Mouse (Mus musculus): ENCODE measurements around the gene Pold2.

DNA sequence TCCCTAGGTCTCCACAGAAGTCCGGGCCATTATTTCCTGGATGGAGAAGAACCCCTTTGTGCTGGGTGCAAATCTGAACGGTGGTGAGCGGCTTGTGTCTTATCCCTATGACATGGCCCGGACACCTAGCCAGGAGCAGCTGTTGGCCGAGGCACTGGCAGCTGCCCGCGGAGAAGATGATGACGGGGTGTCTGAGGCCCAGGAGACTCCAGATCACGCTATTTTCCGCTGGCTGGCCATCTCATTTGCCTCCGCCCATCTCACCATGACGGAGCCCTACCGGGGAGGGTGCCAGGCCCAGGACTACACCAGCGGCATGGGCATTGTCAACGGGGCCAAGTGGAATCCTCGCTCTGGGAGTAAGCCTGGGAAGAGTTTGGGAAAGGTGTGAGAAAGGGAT, 8.0 kb downstream of the Pold2 start:
- TF ChIP-seq CTCF (IDR thresholded peaks at IDR 0.05; ENCODE audit: low read depth) (no peak), EP300 (IDR thresholded peaks at IDR 0.05; ENCODE audit: low read depth) (no peak)
